Mouse (Mus musculus) forebrain, embryonic 13.5 days (tissue): Measurements from ENCODE around the gene Pde4a. TPM values are rescaled to one million over a fixed set of nuclear protein-coding genes. Genes with fewer than 3 reads are reported as not detected.
A peak's percentile ranks its signal among the peaks of the same experiment; 100 is the strongest.

Experiments used
- ATAC-seq: fragments of 200-750 bp; cut with Nextera tagmentation; 2 replicates; pipeline ENCODE4 v1.8.0; 2017
- H3K27ac ChIP-seq: fragments of 300-500 bp; sonication (generic); 2 replicates; pipeline ENCODE4 v1.5.1; 2015; ENCODE audit warnings: inconsistent platforms, mild to moderate bottlenecking, moderate library complexity
- H3K27me3 ChIP-seq: fragments of 300-500 bp; sonication (generic); 2 replicates; pipeline ENCODE4 v1.6.1; 2015; ENCODE audit warnings: mild to moderate bottlenecking, inconsistent platforms
- H3K36me3 ChIP-seq: fragments of 300-500 bp; sonication (generic); 2 replicates; pipeline ENCODE4 v1.6.1; 2015; ENCODE audit warnings: mild to moderate bottlenecking, inconsistent platforms; ENCODE audit not compliant: poor library complexity, severe bottlenecking
- H3K4me1 ChIP-seq: fragments of 300-500 bp; sonication (generic); 2 replicates; pipeline ENCODE4 v1.6.1; 2015; ENCODE audit warnings: inconsistent platforms
- H3K4me2 ChIP-seq: fragments of 300-500 bp; sonication (generic); 2 replicates; pipeline ENCODE4 v1.6.1; 2015; ENCODE audit warnings: inconsistent platforms, mild to moderate bottlenecking, moderate library complexity
- H3K4me3 ChIP-seq: fragments of 300-500 bp; sonication (generic); 2 replicates; pipeline ENCODE4 v1.5.1; 2015; ENCODE audit warnings: mild to moderate bottlenecking, inconsistent platforms
- H3K9ac ChIP-seq: fragments of 300-500 bp; sonication (generic); 2 replicates; pipeline ENCODE4 v1.6.1; 2015; ENCODE audit warnings: mild to moderate bottlenecking, inconsistent platforms
- H3K9me3 ChIP-seq: fragments of 300-500 bp; sonication (generic); replicated peaks from 2 replicates; pipeline ENCODE4 v1.6.1; 2016; ENCODE audit warnings: inconsistent platforms
- WGBS: fragments of 180-500 bp; shearing (Covaris S2); methylation state at CpG from one replicate; pipeline ENCODE4 v1.1.7; 2015; 5-methylcytosine and 5-hydroxymethylcytosine counted together
- polyA plus RNA-seq: library from polyadenylated mRNA; unstranded; fragments of >200 nt; fragmentation: Nextera tagmentation; extraction: Ambion mirVana; gene quantifications from 2 replicates; pipeline ENCODE4 v1.2.1, GENCODE M21; 2015

Pde4a gene
- polyA plus RNA-seq, 1 experiment from 2014 or later: 15.7 TPM

GRCm38 (mm10) chr9:21227342-21227741, 61.8 kb downstream of the Pde4a start:
- Histone ChIP-seq H3K4me2 (peak overlapping the region; percentile 55), H3K9me3 (no peaks in the 10 kb centered on the region; the same call in 1 of the 2 replicates), H3K27me3 (peaks cover 7% of the 10 kb centered on the region; the same call in 1 of the 2 replicates), H3K27ac (no peak overlapping the region), H3K9ac (peak overlapping the region; percentile 60), H3K4me1 (peaks cover 8% of the 10 kb centered on the region), H3K36me3 (peaks cover 38% of the 10 kb centered on the region), H3K4me3 (peak overlapping the region; percentile 26)
- WGBS: 10% methylated on average over 16 of the region's 16 CpGs
- peak; percentile 69 for ATAC-seq

- Histone ChIP-seq H3K4me1 (peaks cover 8% of the 10 kb centered on the region), H3K9me3 (no peaks in the 10 kb centered on the region), H3K27ac (no peak overlapping the region), H3K4me3 (no peak overlapping the region), H3K27me3 (no peaks in the 10 kb centered on the region), H3K9ac (no peak overlapping the region), H3K4me2 (no peak overlapping the region), H3K36me3 (peaks cover 71% of the 10 kb centered on the region)
- 54% methylated on average over 23 of the region's 23 CpGs for WGBS
- no peak for ATAC-seq
These were observed 66.0 kb downstream of the Pde4a start for GRCm38 (mm10) chr9:21231551-21231950.

- Histone ChIP-seq H3K36me3 (peaks cover 71% of the 10 kb centered on the region), H3K9me3 (no peaks in the 10 kb centered on the region), H3K27me3 (no peaks in the 10 kb centered on the region), H3K4me2 (no peak overlapping the region), H3K4me3 (no peak overlapping the region), H3K9ac (no peak overlapping the region), H3K27ac (no peak overlapping the region), H3K4me1 (peaks cover 13% of the 10 kb centered on the region)
- ATAC-seq: no peak
- 91% methylated on average over 5 of the region's 5 CpGs for WGBS
These were observed 67.4 kb downstream of the Pde4a start for GRCm38 (mm10) chr9:21232867-21233266.

GRCm38 (mm10) chr9:21233366-21233765, 67.9 kb downstream of the Pde4a start:
- Histone ChIP-seq H3K4me2 (no peak overlapping the region), H3K4me1 (peaks cover 15% of the 10 kb centered on the region), H3K27ac (no peak overlapping the region), H3K27me3 (no peaks in the 10 kb centered on the region), H3K4me3 (no peak overlapping the region), H3K36me3 (peaks cover 71% of the 10 kb centered on the region), H3K9me3 (no peaks in the 10 kb centered on the region), H3K9ac (no peak overlapping the region)
- 0 out of 2 replicates have a peak, but pooled peaks have one; percentile 7 for ATAC-seq
- WGBS: 88% methylated on average over 29 of the region's 29 CpGs

- H3K9me3 ChIP-seq: no peaks in the 10 kb centered on the region
- 85% methylated on average over 28 of the region's 28 CpGs for WGBS
- no peak for ATAC-seq
These were observed 68.3 kb downstream of the Pde4a start for GRCm38 (mm10) chr9:21233805-21234204.

GRCm38 (mm10) chr9:21235341-21235740, 69.8 kb downstream of the Pde4a start:
- Histone ChIP-seq H3K27me3 (0 out of 2 replicates have a peak, but pooled peaks cover 3% of the 10 kb centered on the region), H3K4me1 (peaks cover 22% of the 10 kb centered on the region), H3K27ac (no peak overlapping the region), H3K4me3 (no peak overlapping the region), H3K9ac (no peak overlapping the region), H3K4me2 (no peak overlapping the region), H3K36me3 (peaks cover 53% of the 10 kb centered on the region), H3K9me3 (no peaks in the 10 kb centered on the region)
- WGBS: 87% methylated on average over 4 of the region's 4 CpGs
- no peak for ATAC-seq

More at GRCm38 (mm10) chr9:21233805-21234204, 68.3 kb downstream of the Pde4a start:
- no peak overlapping the region for H3K4me2 ChIP-seq
- H3K4me3 ChIP-seq: no peak overlapping the region
- H3K36me3 ChIP-seq: peaks cover 68% of the 10 kb centered on the region
- H3K27ac ChIP-seq: no peak overlapping the region
- peaks cover 15% of the 10 kb centered on the region for H3K4me1 ChIP-seq
- H3K9ac ChIP-seq: no peak overlapping the region
- no peaks in the 10 kb centered on the region for H3K27me3 ChIP-seq

GRCm38 (mm10) chr9:21236991-21237367, 71.5 kb downstream of the Pde4a start:
- Histone ChIP-seq H3K4me3 (peak overlapping the region; percentile 93), H3K36me3 (peaks cover 36% of the 10 kb centered on the region), H3K27ac (no peak overlapping the region), H3K9me3 (no peaks in the 10 kb centered on the region), H3K9ac (peak overlapping the region; percentile 99), H3K4me2 (peak overlapping the region; percentile 83), H3K4me1 (peaks cover 22% of the 10 kb centered on the region), H3K27me3 (peaks cover 7% of the 10 kb centered on the region)
- 85% methylated on average over 25 of the region's 25 CpGs for WGBS
- ATAC-seq: no peak

- Histone ChIP-seq H3K4me3 (peak overlapping the region; percentile 93), H3K27ac (peak overlapping the region; percentile 90), H3K36me3 (peaks cover 33% of the 10 kb centered on the region), H3K4me2 (peak overlapping the region; percentile 83), H3K9me3 (no peaks in the 10 kb centered on the region), H3K27me3 (peaks cover 12% of the 10 kb centered on the region), H3K4me1 (peaks cover 22% of the 10 kb centered on the region), H3K9ac (peak overlapping the region; percentile 99)
- peak; percentile 34 for ATAC-seq
- 25% methylated on average over 19 of the region's 19 CpGs for WGBS
These were observed 72.0 kb downstream of the Pde4a start for GRCm38 (mm10) chr9:21237368-21238003.

GRCm38 (mm10) chr9:21238004-21238732, 72.7 kb downstream of the Pde4a start:
- Histone ChIP-seq H3K9ac (peak overlapping the region; percentile 99), H3K27ac (peak overlapping the region; percentile 90), H3K4me3 (peak overlapping the region; percentile 93), H3K27me3 (peaks cover 19% of the 10 kb centered on the region), H3K4me1 (peaks cover 22% of the 10 kb centered on the region), H3K9me3 (no peaks in the 10 kb centered on the region), H3K4me2 (peak overlapping the region; percentile 83), H3K36me3 (peaks cover 26% of the 10 kb centered on the region)
- 1% methylated on average over 31 of the region's 31 CpGs for WGBS
- ATAC-seq: peak; percentile 28

- no peaks in the 10 kb centered on the region for H3K9me3 ChIP-seq
- peak within 1 kb of the TSS; percentile 99 for H3K9ac ChIP-seq
- H3K4me2 ChIP-seq: peak within 1 kb of the TSS; percentile 83
- peak within 1 kb of the TSS; percentile 93 for H3K4me3 ChIP-seq
- peak; percentile 90 for ATAC-seq
- H3K27me3 ChIP-seq: peaks cover 26% of the 10 kb centered on the region
- H3K36me3 ChIP-seq: peaks cover 19% of the 10 kb centered on the region
- WGBS: under 1% methylated on average over 70 of the region's 90 CpGs
- H3K27ac ChIP-seq: peak within 1 kb of the TSS; percentile 90
- peaks cover 25% of the 10 kb centered on the region for H3K4me1 ChIP-seq
These were observed 73.4 kb downstream of the Pde4a start, which contains the start of gene Keap1 for GRCm38 (mm10) chr9:21238733-21239464. Gene Keap1, minus strand, starts transcription at chr9:21239361.

- Histone ChIP-seq H3K9me3 (no peaks in the 10 kb centered on the region), H3K36me3 (peaks cover 13% of the 10 kb centered on the region), H3K27ac (no peak overlapping the region), H3K27me3 (peaks cover 32% of the 10 kb centered on the region), H3K4me1 (peaks cover 30% of the 10 kb centered on the region), H3K4me3 (peak overlapping the region; percentile 93), H3K4me2 (peak overlapping the region; percentile 83), H3K9ac (peak overlapping the region; percentile 99)
- ATAC-seq: no peak; the same call in 1 of the 2 replicates
- 38% methylated on average over 4 of the region's 4 CpGs for WGBS
These were observed 73.9 kb downstream of the Pde4a start for GRCm38 (mm10) chr9:21239465-21239848.

- Histone ChIP-seq H3K27ac (no peak overlapping the region), H3K36me3 (no peaks in the 10 kb centered on the region), H3K4me1 (peaks cover 39% of the 10 kb centered on the region), H3K4me3 (no peak overlapping the region), H3K9ac (no peak overlapping the region), H3K9me3 (no peaks in the 10 kb centered on the region), H3K27me3 (peaks cover 51% of the 10 kb centered on the region), H3K4me2 (no peak overlapping the region)
- ATAC-seq: no peak
- WGBS: 5% methylated on average over 11 of the region's 11 CpGs
These were observed 75.8 kb downstream of the Pde4a start for GRCm38 (mm10) chr9:21241343-21241742.
